ENCODE assay signal across 13 mouse cellular contexts in genomic region chr9:34797688-34798339, GRCm38 (mm10).
DNase-seq lines count a peak whose midpoint lies in the region; ATAC-seq and TF ChIP-seq lines count a peak whose summit lies in the region.
"Had no signal": no experiment of that assay in that cellular context is flagged by ENCODE, and none has a peak within 500 bp of the region (broad histone marks: within the 10 kb centered on the region; RNA-seq: fewer than 3 reads in every experiment).

No protein-coding gene starts in this region.

- no peaks in the 10 kb centered on the region for H3K36me3 ChIP-seq in heart, embryonic 10.5 days
- no peaks in the 10 kb centered on the region for H3K36me3 ChIP-seq in limb, embryonic 13.5 days
- H3K36me3 ChIP-seq in liver, postnatal 0 days (replicated peaks; ENCODE audit: insufficient read depth, low read length) = no peaks in the 10 kb centered on the region
- H3K36me3 ChIP-seq: midbrain, embryonic 12.5 days had no signal

- no peaks in the 10 kb centered on the region for H3K9me3 ChIP-seq in heart, embryonic 10.5 days
- no peaks in the 10 kb centered on the region for H3K9me3 ChIP-seq in limb, embryonic 13.5 days
- H3K9me3 ChIP-seq in liver, postnatal 0 days (ENCODE audit: low read length) = no peaks in the 10 kb centered on the region
- H3K9me3 ChIP-seq: midbrain, embryonic 12.5 days had no signal

- ATAC-seq in limb, embryonic 13.5 days (ENCODE audit: low FRiP score, low read depth) = peak; percentile 19; the same call in 1 of the 2 replicates
- ATAC-seq in liver, postnatal 0 days = no peak
- ATAC-seq: intestine, postnatal 0 days; lung, postnatal 0 days had no signal

- no peak for TF ChIP-seq CTCF in liver, postnatal 0 days (IDR thresholded peaks at IDR 0.05; ENCODE audit: low read depth)

- 0 out of 2 replicates have a peak overlapping the region, but pooled peaks have one; percentile 7 for H3K4me2 ChIP-seq in limb, embryonic 13.5 days (replicated peaks)
- no peak overlapping the region for H3K4me2 ChIP-seq in liver, postnatal 0 days (ENCODE audit: low read depth, low read length)
- H3K4me2 ChIP-seq: midbrain, embryonic 12.5 days had no signal

- H3K9ac ChIP-seq in limb, embryonic 13.5 days = no peak overlapping the region
- no peak overlapping the region for H3K9ac ChIP-seq in liver, postnatal 0 days (replicated peaks)
- H3K9ac ChIP-seq: midbrain, embryonic 12.5 days had no signal

- 55% methylated on average over 6 of the region's 6 CpGs for WGBS in heart, embryonic 10.5 days
- 28% methylated on average over 6 of the region's 6 CpGs for WGBS in limb, embryonic 13.5 days
- 55% methylated on average over 6 of the region's 6 CpGs for WGBS in liver, postnatal 0 days (ENCODE audit: insufficient replicate concordance)

- DNase-seq in heart, postnatal 10 days = peak; percentile 13 to 14
- DNase-seq in heart, embryonic 10.5 days (ENCODE audit: low spot score) = no peak
- peak; percentile 31 for DNase-seq in adipocyte (ENCODE audit: low spot score)
- peak; percentile 62 for DNase-seq in embryo, embryonic 11 days
- no peak for DNase-seq in lung, postnatal 25 days (ENCODE audit: low spot score)
- no peak for DNase-seq in liver, postnatal 0 days
- DNase-seq: adrenal gland, postnatal 25 days; cerebellum, adult 8-10 months; thymus, postnatal 14 days had no signal

- intact Hi-C loops in heart, postnatal 10 days (cut with DNase I) = no loop called here

- no peaks in the 10 kb centered on the region for H3K4me1 ChIP-seq in heart, embryonic 10.5 days
- peaks cover 18% of the 10 kb centered on the region for H3K4me1 ChIP-seq in limb, embryonic 13.5 days
- H3K4me1 ChIP-seq in liver, postnatal 0 days (ENCODE audit: insufficient read depth) = no peaks in the 10 kb centered on the region

- H3K27me3 ChIP-seq in heart, embryonic 10.5 days (ENCODE audit: insufficient read depth, poor library complexity, severe bottlenecking) = no peaks in the 10 kb centered on the region
- H3K27me3 ChIP-seq in limb, embryonic 13.5 days = no peaks in the 10 kb centered on the region
- no peaks in the 10 kb centered on the region for H3K27me3 ChIP-seq in liver, postnatal 0 days (ENCODE audit: insufficient read depth, low read length)
- H3K27me3 ChIP-seq: midbrain, embryonic 12.5 days had no signal

- no peak for TF ChIP-seq EP300 in liver, postnatal 0 days (IDR thresholded peaks at IDR 0.05; ENCODE audit: low read depth)

- H3K27ac ChIP-seq in heart, embryonic 10.5 days = no peak overlapping the region
- H3K27ac ChIP-seq in limb, embryonic 13.5 days = no peak overlapping the region
- no peak overlapping the region for H3K27ac ChIP-seq in liver, postnatal 0 days (ENCODE audit: low read depth)
- H3K27ac ChIP-seq: midbrain, embryonic 12.5 days had no signal

- H3K4me3 ChIP-seq in heart, embryonic 10.5 days = no peak overlapping the region
- no peak overlapping the region for H3K4me3 ChIP-seq in limb, embryonic 13.5 days
- H3K4me3 ChIP-seq in liver, postnatal 0 days (ENCODE audit: low read depth, low read length) = no peak overlapping the region
- H3K4me3 ChIP-seq: midbrain, embryonic 12.5 days had no signal

Comparison
In these comparisons a context has a peak if more than half of its experiments do, and no peak if none do; other contexts are left out.
1. DNase-seq: peak in heart, postnatal 10 days (2 of 2), adipocyte (single experiment) and embryo, embryonic 11 days (single experiment); none in heart, embryonic 10.5 days (single experiment), lung, postnatal 25 days (single experiment) and liver, postnatal 0 days (single experiment).